Mouse (Mus musculus) CH12.LX (cell line): Measurements from ENCODE around the gene Nemp2. TPM values are rescaled to one million over a fixed set of nuclear protein-coding genes. Genes with fewer than 3 reads are reported as not detected.

ENCODE experiments used
- DNase-seq: peaks from one replicate; pipeline ENCODE4 v3.0.0-alpha.2; 2013; ENCODE audit errors: extremely low read depth
- H3K27ac ChIP-seq: 2 replicates; pipeline ENCODE4 v1.5.1; 2012; ENCODE audit warnings: low read depth, mild to moderate bottlenecking, control low read depth, moderate library complexity; ENCODE audit not compliant: insufficient read depth
- H3K27me3 ChIP-seq: replicated peaks from 2 replicates; pipeline ENCODE3; 2012; ENCODE audit warnings: inconsistent platforms
- H3K36me3 ChIP-seq, 2 experiments: replicated peaks in 1 of 2; 2 replicates each; pipeline versions ENCODE3 to v1.6.1; 2012; ENCODE audit warnings: inconsistent platforms in 1 of 2, low read length in 1 of 2, mild to moderate bottlenecking in 1 of 2, mixed read lengths in 1 of 2, moderate library complexity in 1 of 2; ENCODE audit not compliant: control insufficient read depth in 1 of 2, insufficient read depth in 1 of 2
- H3K4me1 ChIP-seq, 2 experiments: 2 replicates each; pipeline ENCODE4 v1.6.1; 2012; ENCODE audit warnings: inconsistent platforms in 1 of 2, moderate library complexity in 1 of 2; ENCODE audit not compliant: insufficient read depth in 2 of 2, control insufficient read depth in 1 of 2
- H3K4me2 ChIP-seq: 2 replicates; pipeline ENCODE4 v1.6.1; 2012; ENCODE audit warnings: low read depth, mild to moderate bottlenecking, control low read depth; ENCODE audit not compliant: poor library complexity, insufficient read depth, severe bottlenecking
- H3K4me3 ChIP-seq, 3 experiments: fragments of 150-350 bp in 1 of 3; sonication (generic) in 1 of 3; replicated peaks in 1 of 3; 2 replicates each; pipeline versions ENCODE3 to v1.5.1; 2011 to 2012; ENCODE audit warnings: low read depth in 2 of 3, low read length in 2 of 3, mild to moderate bottlenecking in 2 of 3, moderate library complexity in 2 of 3, control low read depth in 1 of 3, improper control_type of control experiment in 1 of 3, inconsistent platforms in 1 of 3, mixed read lengths in 1 of 3; ENCODE audit not compliant: poor library complexity in 1 of 3
- H3K79me2 ChIP-seq: replicated peaks from 2 replicates; pipeline ENCODE4 v1.6.1; 2012; ENCODE audit warnings: mild to moderate bottlenecking, moderate library complexity; ENCODE audit not compliant: control insufficient read depth, poor library complexity, insufficient read depth, severe bottlenecking; ENCODE audit errors: extremely low read depth
- H3K9ac ChIP-seq: 2 replicates; pipeline ENCODE4 v1.6.1; 2012; ENCODE audit warnings: low read depth, mild to moderate bottlenecking, control low read depth, moderate library complexity; ENCODE audit not compliant: insufficient read depth
- H3K9me3 ChIP-seq: replicated peaks from 2 replicates; pipeline ENCODE3; 2012; ENCODE audit warnings: low read length, inconsistent platforms, mixed read lengths
- BHLHE40 ChIP-seq: IDR thresholded peaks from 2 replicates; pipeline ENCODE4 v1.6.1; 2011; ENCODE audit warnings: mild to moderate bottlenecking, low read depth, low read length, improper control_type of control experiment
- CHD1 ChIP-seq: IDR thresholded peaks from 2 replicates; pipeline ENCODE4 v1.6.1; 2012; ENCODE audit warnings: low read depth, low read length, improper control_type of control experiment, inconsistent platforms
- CHD2 ChIP-seq: IDR thresholded peaks from 2 replicates; pipeline ENCODE4 v1.6.1; 2011; ENCODE audit warnings: low read length, improper control_type of control experiment
- E2F4 ChIP-seq: IDR thresholded peaks from 2 replicates; pipeline ENCODE4 v1.6.1; 2011; ENCODE audit warnings: low read depth, low read length, improper control_type of control experiment; ENCODE audit not compliant: insufficient replicate concordance
- HCFC1 ChIP-seq: IDR thresholded peaks from 2 replicates; pipeline ENCODE4 v1.6.1; 2012; ENCODE audit warnings: low read depth, mild to moderate bottlenecking, inconsistent platforms, low read length, improper control_type of control experiment
- IRF4 ChIP-seq: IDR thresholded peaks from 2 replicates; pipeline ENCODE4 v1.6.1; 2014; ENCODE audit warnings: low read depth, mild to moderate bottlenecking, inconsistent platforms, low read length, improper control_type of control experiment
- JUND ChIP-seq: conservative IDR thresholded peaks from 2 replicates; pipeline ENCODE4 v1.6.1; 2011; ENCODE audit warnings: low read depth, low read length, improper control_type of control experiment
- MAFK ChIP-seq: IDR thresholded peaks from 2 replicates; pipeline ENCODE4 v1.6.1; 2011; ENCODE audit warnings: low read length, improper control_type of control experiment; ENCODE audit not compliant: insufficient replicate concordance
- MAX ChIP-seq: IDR thresholded peaks from 2 replicates; pipeline ENCODE4 v1.6.1; 2011; ENCODE audit warnings: low read length, improper control_type of control experiment
- MAZ ChIP-seq: IDR thresholded peaks from 2 replicates; pipeline ENCODE4 v1.6.1; 2012; ENCODE audit warnings: low read depth, mild to moderate bottlenecking, inconsistent platforms, low read length, improper control_type of control experiment, moderate library complexity
- MXI1 ChIP-seq: IDR thresholded peaks from 2 replicates; pipeline ENCODE4 v1.6.1; 2011; ENCODE audit warnings: mild to moderate bottlenecking, low read depth, low read length, improper control_type of control experiment
- MYC ChIP-seq: IDR thresholded peaks from 2 replicates; pipeline ENCODE4 v1.6.1; 2011; ENCODE audit warnings: low read depth, mild to moderate bottlenecking, improper control_type of control experiment, low read length
- NELFE ChIP-seq: IDR thresholded peaks from 2 replicates; pipeline ENCODE4 v1.6.1; 2011; ENCODE audit warnings: low read depth, low read length, improper control_type of control experiment
- PAX5 ChIP-seq: IDR thresholded peaks from 2 replicates; pipeline ENCODE4 v1.6.1; 2012; ENCODE audit warnings: low read length, inconsistent platforms, mixed read lengths
- POLR2AphosphoS2 ChIP-seq: IDR thresholded peaks from 2 replicates; pipeline ENCODE4 v1.6.1; 2011; ENCODE audit warnings: low read depth, low read length, improper control_type of control experiment
- RAD21 ChIP-seq: IDR thresholded peaks from 2 replicates; pipeline ENCODE4 v1.6.1; 2011; ENCODE audit warnings: low read depth, mild to moderate bottlenecking, low read length, improper control_type of control experiment, moderate library complexity
- SIN3A ChIP-seq: IDR thresholded peaks from 2 replicates; pipeline ENCODE4 v1.6.1; 2012; ENCODE audit warnings: low read length, improper control_type of control experiment, inconsistent platforms
- TCF12 ChIP-seq: IDR thresholded peaks from 2 replicates; pipeline ENCODE4 v1.6.1; 2014; ENCODE audit warnings: low read depth, mild to moderate bottlenecking, inconsistent platforms, low read length, improper control_type of control experiment
- USF1 ChIP-seq: IDR thresholded peaks from 2 replicates; pipeline ENCODE4 v1.6.1; 2014; ENCODE audit warnings: low read depth, mild to moderate bottlenecking, inconsistent platforms, low read length, improper control_type of control experiment
- USF2 ChIP-seq: conservative IDR thresholded peaks from 2 replicates; pipeline ENCODE4 v1.6.1; 2011; ENCODE audit warnings: low read depth, low read length, improper control_type of control experiment
- ZC3H11A ChIP-seq: IDR thresholded peaks from 2 replicates; pipeline ENCODE4 v1.6.1; 2012; ENCODE audit warnings: low read depth, mild to moderate bottlenecking, inconsistent platforms, low read length, improper control_type of control experiment
- ZNF384 ChIP-seq: IDR thresholded peaks from 2 replicates; pipeline ENCODE4 v1.6.1; 2012; ENCODE audit warnings: low read depth, low read length, improper control_type of control experiment, inconsistent platforms
- dilution Hi-C: fragments of 300-500 bp; cut with MboI; formaldehyde crosslinking; loops from 2 replicates; pipeline ENCODE4 v1.14.3; 2020; ENCODE audit warnings: low sequenced_read_pairs; ENCODE audit not compliant: extremely low pct_unique_long_range_greater_than_20kb, extremely low pct_ligation_motif_present
- in situ Hi-C: fragments of 300-500 bp; cut with MboI; formaldehyde crosslinking; loops from 3 replicates; pipeline ENCODE4 v1.14.3; 2019; ENCODE audit warnings: low sequenced_read_pairs, low pct_ligation_motif_present, low pct_unique_long_range_greater_than_20kb, mixed read lengths
- polyA plus RNA-seq: library from polyadenylated mRNA; unstranded; fragments of >175 nt; gene quantifications from 2 replicates; pipeline ENCODE4 v1.2.1, GENCODE M21; 2012; ENCODE audit warnings: low read depth; ENCODE audit not compliant: insufficient read length
- total RNA-seq, 2 experiments: library from RNA; depleted of rRNA; stranded (reverse); fragments of 300-350 nt in 1 of 2; fragments of >200 nt in 1 of 2; gene quantifications; 2 replicates each; pipeline ENCODE4 v1.2.3; 2012 to 2014

Gene Nemp2
- total and polyA plus RNA-seq, 3 experiments: 11.2 to 20.1 (median 13.3) TPM

GRCm38 (mm10) chr1:52581744-52582143, 48.8 kb upstream of the Nemp2 start:
- no peak for DNase-seq
- Histone ChIP-seq H3K4me2 (no peak overlapping the region), H3K4me3 (no peak overlapping the region), H3K27me3 (no peaks in the 10 kb centered on the region), H3K9ac (no peak overlapping the region), H3K9me3 (no peaks in the 10 kb centered on the region), H3K36me3 (no peaks in the 10 kb centered on the region), H3K79me2 (no peaks in the 10 kb centered on the region), H3K4me1 (peaks cover 5 to 33% of the 10 kb centered on the region in 2 experiments), H3K27ac (no peak overlapping the region)
- no peak for TF ChIP-seq BHLHE40
- TF ChIP-seq USF1: no peak
- TF ChIP-seq HCFC1: no peak
- no peak for TF ChIP-seq POLR2AphosphoS2
- TF ChIP-seq ZNF384: no peak
- no peak for TF ChIP-seq PAX5
- no peak for TF ChIP-seq MAX
- TF ChIP-seq CHD2: no peak
- no peak for TF ChIP-seq MAZ
- no peak for TF ChIP-seq SIN3A
- no peak for TF ChIP-seq IRF4
- TF ChIP-seq E2F4: no peak
- no peak for TF ChIP-seq ZC3H11A
- TF ChIP-seq JUND: no peak
- no peak for TF ChIP-seq RAD21
- TF ChIP-seq CHD1: no peak
- dilution Hi-C loops (no loop called here), in situ Hi-C loops (no loop called here)

GRCm38 (mm10) chr1:52582866-52583265, 47.6 kb upstream of the Nemp2 start:
- dilution Hi-C loops: no loop called here

More at GRCm38 (mm10) chr1:52582866-52583265, 47.6 kb upstream of the Nemp2 start:
- H3K27ac ChIP-seq: no peak overlapping the region
- no peaks in the 10 kb centered on the region for H3K79me2 ChIP-seq
- H3K9me3 ChIP-seq: no peaks in the 10 kb centered on the region
- in situ Hi-C loops: no loop called here
- TF ChIP-seq MAFK: no peak
- no peak for TF ChIP-seq MYC
- TF ChIP-seq USF2: no peak
- TF ChIP-seq POLR2AphosphoS2: no peak
- TF ChIP-seq SIN3A: no peak
- no peak for TF ChIP-seq ZC3H11A
- TF ChIP-seq NELFE: no peak
- no peak for TF ChIP-seq CHD2
- TF ChIP-seq TCF12: no peak
- TF ChIP-seq HCFC1: no peak
- no peak for TF ChIP-seq RAD21
- no peak for TF ChIP-seq MXI1
- H3K4me3 ChIP-seq: no peak overlapping the region
- H3K36me3 ChIP-seq: no peaks in the 10 kb centered on the region
- H3K4me2 ChIP-seq: no peak overlapping the region
- H3K9ac ChIP-seq: no peak overlapping the region
- peaks cover 5 to 25% of the 10 kb centered on the region in 2 experiments for H3K4me1 ChIP-seq
- no peak for DNase-seq
- H3K27me3 ChIP-seq: no peaks in the 10 kb centered on the region
